Mouse (Mus musculus) telencephalon, adult 2 months (tissue): ENCODE data around the gene Shroom1.
"Not testable (repeated sequence)": the region's sequence is repeated elsewhere in the genome, so short reads cannot be mapped to it uniquely, and the experiment has no call there.

Experiments used
- DNase-seq: peaks from one replicate; pipeline ENCODE4 v3.0.0-alpha.2; 2011; ENCODE audit warnings: low read depth, low spot score

Gene Shroom1

DNA sequence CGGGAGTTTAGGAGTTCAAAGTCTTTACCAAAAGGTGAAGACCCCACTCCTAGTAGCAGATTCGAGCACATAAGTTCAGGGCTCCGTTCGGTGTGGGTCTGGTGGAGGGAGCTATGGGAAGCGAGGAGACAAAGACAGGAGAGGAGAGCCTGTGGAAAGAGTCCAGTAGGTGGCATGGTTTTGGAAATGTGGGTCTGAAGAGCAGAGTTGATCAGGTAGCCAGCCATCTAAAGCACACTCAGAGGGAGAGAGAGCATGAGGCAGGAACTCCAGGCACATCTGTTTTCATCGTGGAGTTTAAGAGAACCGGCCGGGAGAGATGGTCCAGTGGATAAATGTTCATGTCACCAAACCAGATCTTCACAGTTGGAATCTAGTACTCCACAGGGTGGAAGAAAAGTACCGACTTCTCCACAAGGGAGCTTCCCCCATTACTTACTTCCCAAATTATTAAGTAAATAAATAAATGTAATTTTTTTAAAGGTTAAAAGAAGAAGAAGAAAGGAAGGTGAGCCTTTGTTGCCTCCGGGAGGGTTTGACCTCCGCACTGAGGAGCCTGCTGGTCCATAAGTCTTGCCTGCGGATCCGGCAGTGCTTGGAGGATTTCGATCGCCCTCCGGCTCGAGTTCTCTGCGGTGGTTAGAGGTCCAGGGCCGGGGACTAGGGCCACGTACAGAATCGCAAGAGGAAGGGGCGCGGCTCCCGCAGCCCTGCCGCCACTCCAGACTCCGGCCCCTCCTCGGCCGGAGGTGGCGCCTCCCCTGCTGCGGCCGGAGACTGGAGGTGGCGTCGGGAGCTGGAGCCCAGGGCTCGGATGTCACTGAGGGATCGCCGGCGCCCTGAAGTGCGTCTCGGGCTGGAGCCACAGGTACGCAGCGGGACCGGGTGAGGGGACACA lies at the start of gene Shroom1, which contains the start of gene Gm10447:
Shroom1 (plus strand) TSS at position 732 of the 898 bp plus-strand sequence.
Gm10447 (minus strand) TSS at position 637 of the 898 bp plus-strand sequence.
- no peak for DNase-seq

DNA sequence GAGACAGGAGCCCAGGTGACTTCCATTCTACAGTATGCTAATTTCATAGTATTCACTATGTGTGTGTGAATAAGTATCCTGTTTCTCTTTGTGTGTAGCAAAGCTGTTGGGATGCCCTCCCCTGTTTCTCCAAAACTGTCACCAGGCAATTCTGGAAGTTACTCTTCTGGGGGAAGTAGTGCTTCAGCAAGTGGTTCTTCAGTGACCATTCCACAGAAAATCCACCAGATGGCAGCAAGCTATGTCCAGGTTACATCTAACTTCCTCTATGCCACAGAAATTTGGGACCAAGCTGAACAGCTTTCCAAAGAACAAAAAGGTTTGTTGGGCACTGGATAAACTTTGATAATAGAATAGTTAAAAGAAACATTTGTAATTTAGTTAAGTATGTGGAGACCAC lies 45.3 kb upstream of the Shroom1 start:
- no peak for DNase-seq

DNA sequence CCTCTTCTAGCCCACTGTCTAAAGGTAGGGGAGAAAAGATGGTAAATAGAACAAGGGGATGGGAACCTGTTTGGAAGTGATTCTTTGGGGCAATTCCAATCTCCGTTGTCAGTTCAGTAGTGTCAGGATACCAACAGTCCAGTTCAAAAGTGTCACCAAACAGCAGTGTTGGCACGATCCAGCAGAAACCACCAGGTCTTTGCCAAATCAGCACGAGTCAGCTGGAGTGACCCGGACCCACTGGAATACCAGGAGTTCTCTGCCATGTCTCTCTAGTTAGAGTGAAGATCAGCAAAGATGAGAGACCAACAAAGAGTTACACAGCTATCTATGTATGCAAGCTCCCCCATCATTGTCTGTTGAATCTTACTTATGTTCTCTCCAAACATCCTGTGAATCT lies 43.1 kb upstream of the Shroom1 start:
- no peak for DNase-seq

DNA sequence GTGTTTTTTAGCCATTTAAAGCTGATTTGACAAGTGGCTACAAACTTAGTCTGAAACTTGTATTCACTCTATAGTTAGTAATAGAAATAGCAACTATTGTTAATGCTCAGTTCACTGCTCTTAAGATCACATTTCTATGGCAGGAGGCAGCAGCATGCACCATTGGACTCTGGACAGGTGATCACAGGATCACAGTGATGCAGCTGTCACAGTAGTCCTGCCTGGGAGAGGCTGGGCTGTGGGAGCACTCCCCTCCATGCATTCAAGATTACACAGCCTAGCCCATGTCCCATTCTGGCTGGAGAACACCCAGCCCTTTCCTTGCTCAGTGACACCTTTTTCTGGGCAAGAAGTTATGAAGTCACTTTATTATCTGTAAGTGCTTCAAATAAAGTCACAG lies 39.0 kb upstream of the Shroom1 start:
- DNase-seq = no peak

DNA sequence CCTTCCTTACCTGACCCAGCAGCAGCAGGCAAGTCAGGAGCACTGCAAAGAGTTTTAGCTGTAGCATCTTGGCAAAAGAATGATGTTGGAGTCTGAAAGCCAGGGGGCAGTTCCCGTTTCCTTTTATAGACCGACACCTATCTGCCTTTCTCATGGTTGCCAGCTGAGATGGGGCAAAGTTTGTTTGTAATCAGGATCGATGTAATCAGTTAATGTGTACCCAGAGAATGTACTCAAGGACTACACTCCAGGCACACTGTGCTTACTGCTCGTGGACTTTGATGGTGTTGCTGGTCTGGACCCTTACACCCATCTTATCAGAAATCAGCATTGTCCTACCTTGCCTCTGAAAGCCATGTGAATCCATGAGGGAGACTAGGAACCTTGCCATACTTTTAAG lies 34.0 kb upstream of the Shroom1 start, which contains the start of gene Leap2:
Leap2 (minus strand) TSS at position 135 of the 400 bp plus-strand sequence.
- no peak for DNase-seq

- DNase-seq = no peak
Observed at GRCm38 (mm10) chr11:53424826-53425225, 32.2 kb upstream of the Shroom1 start.

GRCm38 (mm10) chr11:53425251-53425650 lies 31.8 kb upstream of the Shroom1 start:
- peak; percentile 53 for DNase-seq

- peak; percentile 17 for DNase-seq
Observed at GRCm38 (mm10) chr11:53425711-53426255, 31.2 kb upstream of the Shroom1 start.

DNA sequence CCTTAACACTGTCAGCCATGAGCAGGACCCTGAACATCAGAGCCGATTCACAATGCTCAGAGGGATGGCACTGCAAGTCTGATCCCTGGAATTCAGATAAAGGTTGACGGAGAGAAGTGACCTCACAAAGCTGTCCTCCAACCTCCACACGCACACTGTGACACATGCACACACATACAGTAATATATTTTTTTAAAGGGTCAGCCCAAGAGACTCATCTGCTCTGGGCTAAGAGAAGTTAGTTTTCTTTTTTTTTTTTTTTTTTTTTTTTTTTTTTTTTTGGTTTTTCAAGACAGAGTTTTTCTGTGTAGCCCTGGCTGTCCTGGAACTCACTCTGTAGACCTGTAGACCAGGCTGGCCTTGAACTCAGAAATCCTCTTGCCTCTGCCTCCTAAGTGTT lies 30.1 kb upstream of the Shroom1 start:
- not testable (repeated sequence) for DNase-seq

GRCm38 (mm10) chr11:53427993-53428715 lies 28.9 kb upstream of the Shroom1 start:
- DNase-seq = no peak

- no peak for DNase-seq
Observed at GRCm38 (mm10) chr11:53428716-53429057, 28.3 kb upstream of the Shroom1 start.

- no peak for DNase-seq
Observed at GRCm38 (mm10) chr11:53429182-53429581, 27.8 kb upstream of the Shroom1 start.

DNA sequence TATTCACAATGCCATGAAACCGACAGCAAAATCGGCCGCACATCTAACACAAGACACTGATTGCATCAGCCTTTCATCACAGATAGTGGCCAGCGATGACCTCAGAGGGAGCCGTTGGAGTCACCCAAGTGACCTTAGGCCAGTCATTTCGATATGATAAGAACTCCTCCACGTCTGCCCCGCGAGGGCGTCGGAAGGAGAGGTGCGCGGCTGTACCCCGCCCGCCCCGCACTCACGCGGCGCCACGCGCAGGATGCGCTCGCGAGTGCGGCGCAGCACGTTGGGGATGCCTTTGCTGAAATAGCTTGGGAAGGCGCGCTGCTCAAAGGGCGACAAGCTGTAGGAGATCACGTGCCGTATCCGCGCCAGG lies 26.7 kb upstream of the Shroom1 start:
- DNase-seq = peak; percentile 10

- DNase-seq = peak; percentile 100
Observed at GRCm38 (mm10) chr11:53430670-53431346, 26.2 kb upstream of the Shroom1 start, which contains the start of the genes Uqcrq and Gdf9. Gene Uqcrq, minus strand, starts transcription at chr11:53430831. Gene Gdf9, plus strand, starts transcription at chr11:53431023.

DNA sequence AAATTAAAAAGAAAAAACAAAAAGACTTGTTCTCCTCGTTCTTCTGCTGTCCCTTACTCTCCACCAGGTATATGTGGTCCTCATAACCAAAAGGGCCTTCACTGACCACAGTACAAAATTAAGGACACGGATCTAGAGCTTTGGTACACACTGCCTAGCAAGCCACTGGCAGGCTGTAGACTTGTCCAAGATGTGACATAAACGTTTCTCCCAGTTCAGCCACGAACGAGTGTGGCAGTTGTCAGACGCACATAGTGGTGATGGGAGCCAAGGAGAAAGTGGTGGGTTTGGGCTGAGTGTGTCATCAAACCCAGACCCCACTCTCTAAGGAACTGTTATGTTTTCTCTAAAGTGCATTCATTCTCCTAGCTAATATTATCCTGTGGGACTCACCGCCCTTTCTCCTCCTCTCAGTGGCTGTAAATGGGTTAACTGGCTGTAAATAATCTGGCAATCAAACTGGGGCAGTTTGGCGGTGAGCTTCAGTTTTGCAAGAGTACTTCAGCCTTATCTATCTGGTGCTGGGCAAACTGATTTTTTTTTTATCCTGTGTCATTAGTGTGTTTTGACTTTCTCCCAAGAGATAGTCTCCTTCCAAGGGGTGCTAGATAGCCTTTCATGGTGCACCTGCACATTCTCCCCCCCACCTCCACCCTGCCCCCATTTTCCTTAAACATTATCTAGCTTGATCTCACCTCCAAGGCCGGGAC lies 25.5 kb upstream of the Shroom1 start:
- no peak for DNase-seq

DNA sequence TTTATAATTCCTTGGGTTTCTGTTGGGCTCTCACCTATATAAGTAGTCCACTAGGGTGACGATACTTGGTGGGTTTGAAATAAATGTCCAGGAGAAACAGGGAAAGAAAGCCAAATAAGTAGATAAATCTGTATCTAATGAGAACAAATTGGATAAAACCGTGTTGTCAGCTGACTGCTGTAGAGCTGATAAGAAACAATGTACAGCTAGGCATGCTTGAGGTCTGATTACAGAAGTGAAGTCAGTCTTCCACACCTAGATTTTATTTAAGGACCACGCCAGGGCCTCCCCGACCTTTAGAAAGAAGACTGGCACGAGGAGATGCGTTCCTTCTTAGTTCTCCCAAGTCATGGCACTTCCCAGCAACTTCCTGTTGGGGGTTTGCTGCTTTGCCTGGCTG lies 23.9 kb upstream of the Shroom1 start:
- no peak for DNase-seq

DNA sequence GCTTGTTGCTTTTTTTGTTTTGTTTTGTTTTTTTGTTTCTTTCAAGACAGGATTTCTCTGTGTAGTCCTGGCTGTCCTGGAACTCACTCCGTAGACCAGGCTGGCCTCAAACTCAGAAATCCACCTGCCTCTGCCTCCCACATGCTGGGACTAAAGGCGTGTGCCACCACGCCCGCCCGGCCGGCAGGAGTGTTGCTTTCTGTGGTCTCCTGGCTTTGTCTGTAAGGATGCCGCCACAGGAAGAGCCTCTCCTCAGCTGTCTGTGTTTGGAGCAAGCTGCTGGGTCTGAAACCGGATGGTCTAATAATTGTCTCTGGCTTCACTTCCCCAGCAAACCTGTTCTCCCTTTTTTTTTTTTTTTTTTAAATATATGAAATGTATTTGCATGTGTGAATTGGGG lies 21.5 kb upstream of the Shroom1 start:
- no peak for DNase-seq

DNA sequence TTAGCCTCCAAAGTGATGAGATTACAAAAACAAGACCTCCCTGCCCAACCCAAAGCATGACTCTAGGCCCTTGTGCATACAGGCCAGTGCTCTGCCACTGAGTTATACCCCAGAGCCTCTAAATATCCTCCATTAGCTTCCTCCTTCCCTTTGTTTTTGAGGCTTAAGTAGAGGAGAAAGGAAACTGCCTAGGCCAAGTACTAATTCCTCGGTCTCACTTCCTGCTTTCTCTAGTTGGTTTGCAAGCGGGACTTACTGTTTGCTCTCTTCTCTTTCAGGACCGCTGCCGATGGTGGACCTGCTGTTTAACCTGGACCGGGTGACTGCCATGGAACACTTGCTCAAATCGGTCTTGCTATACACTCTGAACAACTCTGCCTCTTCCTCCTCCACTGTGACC lies 20.7 kb upstream of the Shroom1 start:
- no peak for DNase-seq

- no peak for DNase-seq
Observed at GRCm38 (mm10) chr11:53441921-53442320, 15.1 kb upstream of the Shroom1 start.

DNA sequence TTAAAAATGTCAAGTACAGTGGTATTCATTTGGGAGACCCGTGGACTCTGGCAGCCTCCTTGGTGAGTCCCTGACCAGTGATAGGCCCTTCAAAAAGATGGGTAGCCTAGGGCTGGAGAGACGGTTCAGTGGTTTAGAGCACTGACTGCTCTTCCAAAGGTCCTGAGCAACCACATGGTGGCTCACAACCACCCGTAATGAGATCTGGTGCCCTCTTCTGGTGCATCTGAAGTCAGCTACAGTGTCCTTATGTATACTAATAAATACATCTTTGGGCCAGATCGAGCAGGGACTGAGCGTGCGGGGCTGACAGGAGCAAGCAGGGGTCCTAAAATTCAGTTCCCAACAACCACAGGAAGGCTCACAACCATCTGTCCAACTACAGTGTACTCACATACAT lies 13.1 kb upstream of the Shroom1 start:
- no peak for DNase-seq

- no peak for DNase-seq
Observed at GRCm38 (mm10) chr11:53445562-53445961, 11.4 kb upstream of the Shroom1 start.
